Mouse (Mus musculus): ENCODE measurements around the gene Hivep3. TPM values are rescaled to one million over a fixed set of nuclear protein-coding genes. Genes with fewer than 3 reads are reported as not detected.

The Hivep3 gene
- polyA plus RNA-seq, 1 experiment from 2014 or later, result 8.6 TPM

Other genes with a start within 250 kb of the Hivep3 start
- 1.8 and 2.0 TPM in 2 replicates for gene Rimkla, start 241.2 kb upstream of the Hivep3 start, polyA plus RNA-seq (2014; fragmentation: Nextera tagmentation; extraction: Ambion mirVana)
- 26.3 and 26.8 TPM in 2 replicates for gene Foxj3, start 196.8 kb upstream of the Hivep3 start, polyA plus RNA-seq (2014; fragmentation: Nextera tagmentation; extraction: Ambion mirVana)
- 3.3 and 3.8 TPM in 2 replicates for gene Frg2f1, start 194.3 kb upstream of the Hivep3 start, polyA plus RNA-seq (2014; fragmentation: Nextera tagmentation; extraction: Ambion mirVana)
- gene Guca2a, start 96.1 kb upstream of the Hivep3 start, polyA plus RNA-seq (2014; fragmentation: Nextera tagmentation; extraction: Ambion mirVana), result not detected in 2 replicates
- 0.62 TPM in 1 of 2 replicates, not detected in the other for gene Guca2b, start 74.8 kb upstream of the Hivep3 start, polyA plus RNA-seq (2014; fragmentation: Nextera tagmentation; extraction: Ambion mirVana)

Measured in stomach, embryonic 14.5 days (tissue).